Mouse (Mus musculus): ENCODE data around the gene Vill.
A peak's percentile ranks its signal among the peaks of the same experiment; 100 is the strongest.

Vill gene

GRCm38 (mm10) chr9:119034676-119035665 is 17.6 kb upstream of the Vill start:
- no peak for DNase-seq

- no peak for DNase-seq
Measured at GRCm38 (mm10) chr9:119035836-119036235, 16.7 kb upstream of the Vill start.

GRCm38 (mm10) chr9:119037076-119037730 is 15.4 kb upstream of the Vill start:
- DNase-seq, result no peak

- no peak for DNase-seq
Measured at GRCm38 (mm10) chr9:119038574-119038973, 14.0 kb upstream of the Vill start.

GRCm38 (mm10) chr9:119040101-119040775 is 12.3 kb upstream of the Vill start:
- DNase-seq, result no peak

GRCm38 (mm10) chr9:119048182-119048903 is 4.2 kb upstream of the Vill start:
- no peak for DNase-seq

- DNase-seq, result no peak
Measured at GRCm38 (mm10) chr9:119051158-119051557, 1.4 kb upstream of the Vill start.

GRCm38 (mm10) chr9:119053964-119054576 is 1.5 kb downstream of the Vill start:
- no peak for DNase-seq

- no peak for DNase-seq
Measured at GRCm38 (mm10) chr9:119055336-119055735, 2.8 kb downstream of the Vill start.

- no peak for DNase-seq
Measured at GRCm38 (mm10) chr9:119058245-119058644, 5.7 kb downstream of the Vill start.

GRCm38 (mm10) chr9:119060701-119061100 is 8.1 kb downstream of the Vill start:
- no peak for DNase-seq

- DNase-seq, result no peak
Measured at GRCm38 (mm10) chr9:119063036-119063644, 10.6 kb downstream of the Vill start.

GRCm38 (mm10) chr9:119064296-119064695 is 11.7 kb downstream of the Vill start:
- DNase-seq, result no peak

GRCm38 (mm10) chr9:119067601-119068000 is 15.0 kb downstream of the Vill start:
- peak; percentile 84 for DNase-seq

- no peak for DNase-seq
Measured at GRCm38 (mm10) chr9:119068266-119068665, 15.7 kb downstream of the Vill start.

GRCm38 (mm10) chr9:119070173-119070825 is 17.7 kb downstream of the Vill start:
- no peak for DNase-seq

GRCm38 (mm10) chr9:119071786-119072185 is 19.2 kb downstream of the Vill start:
- no peak for DNase-seq

GRCm38 (mm10) chr9:119073184-119073895 is 20.8 kb downstream of the Vill start:
- no peak for DNase-seq

- no peak for DNase-seq
Measured at GRCm38 (mm10) chr9:119075685-119076084, 23.1 kb downstream of the Vill start.

- no peak for DNase-seq
Measured at GRCm38 (mm10) chr9:119080040-119080675, 27.6 kb downstream of the Vill start.

Measured in embryo, embryonic 11 days (tissue).